Mouse (Mus musculus) intestine, embryonic 16.5 days (tissue): ENCODE measurements around the gene Pitpnm2. TPM values are rescaled to one million over a fixed set of nuclear protein-coding genes. Genes with fewer than 3 reads are reported as not detected.

Source experiments
- ATAC-seq: fragments of 200-750 bp; cut with Nextera tagmentation; 2 replicates; pipeline ENCODE4 v1.8.0; 2017; ENCODE audit warnings: moderate TSS enrichment, moderate library complexity
- H3K27ac ChIP-seq: fragments of 300-500 bp; sonication (generic); 2 replicates; pipeline ENCODE4 v1.5.1; 2014; ENCODE audit warnings: mild to moderate bottlenecking, low read length
- H3K27me3 ChIP-seq: fragments of 300-500 bp; sonication (generic); replicated peaks from 2 replicates; pipeline ENCODE4 v1.6.1; 2014; ENCODE audit warnings: low read length, control low read depth, mixed read lengths; ENCODE audit not compliant: control insufficient read depth, insufficient read depth
- H3K36me3 ChIP-seq: fragments of 300-500 bp; sonication (generic); 2 replicates; pipeline ENCODE4 v1.6.1; 2014; ENCODE audit warnings: low read length, control low read depth; ENCODE audit not compliant: control insufficient read depth, insufficient read depth
- H3K4me1 ChIP-seq: fragments of 300-500 bp; sonication (generic); 2 replicates; pipeline ENCODE4 v1.6.1; 2014; ENCODE audit warnings: low read length, control low read depth, mixed read lengths; ENCODE audit not compliant: control insufficient read depth, insufficient read depth
- H3K4me2 ChIP-seq: fragments of 300-500 bp; sonication (generic); 2 replicates; pipeline ENCODE4 v1.6.1; 2014; ENCODE audit warnings: low read depth, low read length, control low read depth
- H3K4me3 ChIP-seq: fragments of 300-500 bp; sonication (generic); 2 replicates; pipeline ENCODE4 v1.5.1; 2014; ENCODE audit warnings: mild to moderate bottlenecking, low read length
- H3K9ac ChIP-seq: fragments of 300-500 bp; sonication (generic); 2 replicates; pipeline ENCODE4 v1.6.1; 2014; ENCODE audit warnings: low read depth, low read length
- H3K9me3 ChIP-seq: fragments of 300-500 bp; sonication (generic); 2 replicates; pipeline ENCODE4 v1.6.1; 2016; ENCODE audit warnings: low read length, control low read depth; ENCODE audit not compliant: control insufficient read depth
- WGBS: fragments of 180-500 bp; shearing (Covaris S2); extraction: QIAGEN DNeasy Blood & Tissue Kit; methylation state at CpG from one replicate; pipeline ENCODE4 v1.1.7; 2014; 5-methylcytosine and 5-hydroxymethylcytosine counted together
- polyA plus RNA-seq: library from polyadenylated mRNA; unstranded; fragments of >200 nt; fragmentation: Nextera tagmentation; extraction: Ambion mirVana; gene quantifications from 2 replicates; pipeline ENCODE4 v1.2.1, GENCODE M21; 2015

The Pitpnm2 gene
- polyA plus RNA-seq, 1 experiment from 2014 or later = 1.8 TPM

- no peak overlapping the region for H3K4me2 ChIP-seq
- no peak overlapping the region for H3K9ac ChIP-seq
- H3K9me3 ChIP-seq = no peaks in the 10 kb centered on the region
- H3K36me3 ChIP-seq = no peaks in the 10 kb centered on the region; the same call in 1 of the 2 replicates
- H3K4me1 ChIP-seq = 0 out of 2 replicates have a peak, but pooled peaks cover 4% of the 10 kb centered on the region
- WGBS = 93% methylated on average over 13 of the region's 13 CpGs
- no peak overlapping the region for H3K27ac ChIP-seq
- no peak overlapping the region for H3K4me3 ChIP-seq
- ATAC-seq = no peak
- no peaks in the 10 kb centered on the region for H3K27me3 ChIP-seq
These were observed 3.2 kb upstream of the Pitpnm2 start for GRCm38 (mm10) chr5:124252580-124253320.

DNA sequence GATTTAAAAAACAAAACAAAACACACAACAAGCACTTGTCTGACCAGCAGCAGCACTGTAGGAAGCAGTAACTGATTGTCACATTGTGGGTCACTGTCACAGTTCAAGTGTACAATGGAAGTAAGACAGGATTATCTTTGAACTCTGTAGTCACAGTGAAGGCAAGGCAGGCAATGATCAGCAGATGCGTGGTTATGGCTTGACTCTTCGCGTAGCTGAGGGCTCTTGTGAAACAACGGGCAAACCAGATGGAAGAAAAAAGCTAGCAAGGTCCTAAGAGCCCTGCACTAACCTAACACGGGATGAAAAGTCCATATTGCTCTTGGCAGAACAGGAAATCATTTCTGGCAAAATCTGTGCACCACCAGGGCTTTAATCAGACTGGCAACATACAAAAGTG is 1.5 kb upstream of the Pitpnm2 start:
- no peak for ATAC-seq
- no peaks in the 10 kb centered on the region for H3K27me3 ChIP-seq
- 83% methylated on average over 5 of the region's 5 CpGs for WGBS
- H3K27ac ChIP-seq = no peak overlapping the region
- H3K4me1 ChIP-seq = 0 out of 2 replicates have a peak, but pooled peaks cover 7% of the 10 kb centered on the region
- no peak overlapping the region for H3K4me2 ChIP-seq
- H3K9me3 ChIP-seq = no peaks in the 10 kb centered on the region
- H3K9ac ChIP-seq = no peak overlapping the region
- no peak overlapping the region for H3K4me3 ChIP-seq
- no peaks in the 10 kb centered on the region; the same call in 1 of the 2 replicates for H3K36me3 ChIP-seq

DNA sequence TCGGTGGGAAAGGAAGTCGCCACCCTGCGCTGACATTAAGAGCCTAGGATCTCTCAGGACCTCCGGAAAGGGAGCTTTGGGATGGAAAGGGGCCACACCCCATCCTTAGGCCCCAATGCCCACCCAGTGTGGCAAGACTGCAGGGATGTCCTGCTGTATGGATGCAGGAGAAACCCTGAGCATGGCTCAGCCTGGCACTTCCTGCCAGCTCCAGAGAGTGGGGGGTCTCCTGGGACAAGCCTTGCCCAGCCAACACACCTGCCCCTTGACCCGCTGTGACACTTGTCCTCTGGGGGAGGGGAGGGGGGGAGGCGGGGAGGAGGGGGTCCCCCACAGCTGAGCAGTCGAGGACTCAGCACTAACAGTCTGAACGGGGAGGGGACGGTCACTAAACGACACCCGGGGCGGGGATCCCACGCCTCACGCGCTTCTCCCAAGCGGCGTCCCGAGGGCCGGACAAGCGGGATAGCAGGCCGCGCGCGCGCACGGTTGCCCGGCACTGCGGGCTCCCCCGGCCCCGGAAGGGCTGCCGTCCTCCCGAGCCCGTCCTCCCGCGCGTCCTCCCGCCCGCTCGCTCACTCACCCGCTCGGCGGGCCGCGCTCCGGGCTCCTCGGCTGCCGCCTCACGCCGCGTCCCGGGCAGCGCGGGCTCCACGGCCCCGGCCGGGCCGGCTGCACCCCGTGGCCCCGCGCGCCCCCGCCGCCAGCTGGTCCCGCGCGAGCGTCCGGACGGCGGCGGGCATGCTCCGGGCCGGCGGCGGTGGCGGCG is 531 bp downstream of the Pitpnm2 start:
- 2% methylated on average over 56 of the region's 77 CpGs for WGBS
- peak; percentile 73 for ATAC-seq
- peak overlapping the region; percentile 69 for H3K27ac ChIP-seq
- H3K27me3 ChIP-seq = no peaks in the 10 kb centered on the region
- H3K9me3 ChIP-seq = no peaks in the 10 kb centered on the region
- H3K4me1 ChIP-seq = 0 out of 2 replicates have a peak, but pooled peaks cover 7% of the 10 kb centered on the region
- H3K9ac ChIP-seq = peak overlapping the region; percentile 82
- no peaks in the 10 kb centered on the region; the same call in 1 of the 2 replicates for H3K36me3 ChIP-seq
- peak overlapping the region; percentile 75 for H3K4me3 ChIP-seq
- peak overlapping the region; percentile 85 for H3K4me2 ChIP-seq

DNA sequence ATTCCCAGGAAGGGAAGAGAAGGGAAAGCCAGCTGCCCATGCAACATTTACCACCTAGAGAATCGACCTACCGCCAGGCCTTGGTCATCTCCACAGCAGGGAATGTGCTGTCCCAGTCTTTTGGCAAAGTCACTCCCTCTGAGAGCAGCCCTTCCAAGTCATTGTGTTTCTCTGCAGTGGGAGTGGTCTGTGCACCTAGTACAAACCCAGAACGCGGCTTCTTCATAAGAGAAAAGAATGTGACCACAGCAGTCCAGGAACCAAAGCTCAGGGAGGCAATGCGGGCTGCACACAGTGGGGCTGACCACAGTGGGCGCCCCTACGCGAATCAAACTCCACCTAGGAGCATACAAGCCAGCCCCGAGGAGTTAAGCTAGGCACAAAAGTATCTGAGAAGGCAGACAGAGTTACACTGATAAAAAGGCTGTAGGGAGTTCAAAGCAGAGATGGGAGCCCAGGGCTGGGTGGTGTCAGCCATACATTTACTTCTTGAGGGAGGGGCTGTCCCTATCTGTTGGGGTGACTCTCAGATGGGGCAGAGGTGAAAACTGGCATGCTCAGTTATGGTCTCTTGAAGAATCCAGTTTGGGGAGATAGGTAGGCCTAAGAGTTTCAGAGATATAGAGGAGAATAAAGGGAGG is 1.5 kb downstream of the Pitpnm2 start:
- 44% methylated on average over 9 of the region's 9 CpGs for WGBS
- ATAC-seq = no peak
- Histone ChIP-seq H3K27ac (no peak overlapping the region), H3K27me3 (no peaks in the 10 kb centered on the region), H3K36me3 (no peaks in the 10 kb centered on the region), H3K4me3 (peak overlapping the region; percentile 75), H3K9me3 (no peaks in the 10 kb centered on the region), H3K4me1 (0 out of 2 replicates have a peak, but pooled peaks cover 7% of the 10 kb centered on the region), H3K4me2 (peak overlapping the region; percentile 85), H3K9ac (peak overlapping the region; percentile 82; the same call in 1 of the 2 replicates)

DNA sequence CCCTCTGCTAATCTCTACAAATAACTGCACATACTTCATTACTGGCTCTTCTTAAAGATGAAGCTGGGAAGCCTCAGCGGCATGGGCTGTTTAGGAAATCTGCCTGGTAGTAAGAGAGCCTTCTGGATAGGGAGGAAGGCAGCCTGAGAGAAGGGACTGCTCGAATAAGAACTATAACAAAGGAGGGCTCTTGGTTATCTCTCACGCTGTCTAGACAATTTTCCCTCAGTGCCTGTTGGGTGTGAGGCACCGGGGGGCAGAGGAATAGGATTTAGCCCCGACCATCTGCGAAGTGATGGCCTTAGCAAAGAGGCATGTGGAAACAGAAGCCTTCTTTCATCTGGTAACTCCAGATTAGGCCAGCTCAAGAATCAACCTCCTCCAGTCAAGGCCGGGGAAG is 2.3 kb downstream of the Pitpnm2 start:
- Histone ChIP-seq H3K9ac (no peak overlapping the region), H3K4me3 (no peak overlapping the region), H3K9me3 (no peaks in the 10 kb centered on the region), H3K27ac (no peak overlapping the region), H3K36me3 (no peaks in the 10 kb centered on the region), H3K4me2 (no peak overlapping the region), H3K27me3 (no peaks in the 10 kb centered on the region), H3K4me1 (peaks cover 7% of the 10 kb centered on the region; the same call in 1 of the 2 replicates)
- no peak for ATAC-seq
- 49% methylated on average over 7 of the region's 7 CpGs for WGBS

- H3K36me3 ChIP-seq = no peaks in the 10 kb centered on the region
- WGBS = 89% methylated on average over 7 of the region's 7 CpGs
- no peak for ATAC-seq
These were observed 4.7 kb downstream of the Pitpnm2 start for GRCm38 (mm10) chr5:124244885-124245284.

GRCm38 (mm10) chr5:124244449-124244848 is 5.1 kb downstream of the Pitpnm2 start:
- no peak for ATAC-seq
- Histone ChIP-seq H3K4me1 (peaks cover 18% of the 10 kb centered on the region), H3K36me3 (no peaks in the 10 kb centered on the region), H3K27ac (no peak overlapping the region), H3K9me3 (no peaks in the 10 kb centered on the region), H3K27me3 (no peaks in the 10 kb centered on the region), H3K9ac (no peak overlapping the region), H3K4me3 (no peak overlapping the region), H3K4me2 (no peak overlapping the region)
- 92% methylated on average over 8 of the region's 8 CpGs for WGBS

More at GRCm38 (mm10) chr5:124244885-124245284, 4.7 kb downstream of the Pitpnm2 start:
- no peak overlapping the region for H3K4me2 ChIP-seq
- H3K9me3 ChIP-seq = no peaks in the 10 kb centered on the region
- no peak overlapping the region for H3K4me3 ChIP-seq
- peaks cover 18% of the 10 kb centered on the region for H3K4me1 ChIP-seq
- no peak overlapping the region for H3K27ac ChIP-seq
- H3K27me3 ChIP-seq = no peaks in the 10 kb centered on the region
- H3K9ac ChIP-seq = no peak overlapping the region

DNA sequence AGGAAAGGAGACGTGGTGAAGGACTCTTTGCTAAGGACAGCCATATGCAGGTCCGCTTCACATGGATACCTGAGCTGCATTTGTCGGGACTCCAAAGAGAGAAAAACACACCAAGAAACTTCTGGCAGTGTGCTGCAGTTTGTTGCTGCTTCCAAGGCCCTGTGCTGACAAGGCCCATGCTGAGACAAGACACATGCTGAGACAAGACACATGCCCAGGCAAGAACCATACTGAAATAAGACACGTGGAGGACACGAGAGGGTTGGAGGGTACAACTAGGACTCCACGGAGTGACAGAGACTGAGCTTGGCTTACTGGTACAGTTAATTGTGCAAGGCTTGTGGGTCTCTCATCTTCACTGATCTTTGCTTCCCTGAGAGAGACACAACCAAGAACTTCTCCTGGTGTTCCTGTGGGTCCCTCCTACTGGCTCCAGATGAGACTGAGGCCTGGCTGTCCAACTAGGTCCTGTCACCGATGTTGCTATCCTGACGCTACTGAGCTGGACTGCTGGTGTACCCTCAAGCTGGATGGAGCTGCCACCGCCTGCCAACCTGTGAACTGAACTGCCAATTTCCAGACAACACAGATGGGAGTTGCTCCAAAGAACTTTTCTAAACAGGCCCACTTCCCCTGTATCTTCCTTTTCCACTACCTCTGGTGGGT is 6.2 kb downstream of the Pitpnm2 start:
- peaks cover 14% of the 10 kb centered on the region for H3K4me1 ChIP-seq
- H3K27me3 ChIP-seq = no peaks in the 10 kb centered on the region
- no peak overlapping the region for H3K27ac ChIP-seq
- ATAC-seq = no peak
- no peaks in the 10 kb centered on the region for H3K36me3 ChIP-seq
- no peak overlapping the region for H3K4me2 ChIP-seq
- H3K9me3 ChIP-seq = no peaks in the 10 kb centered on the region
- WGBS = 90% methylated on average over 9 of the region's 9 CpGs
- no peak overlapping the region for H3K4me3 ChIP-seq
- H3K9ac ChIP-seq = no peak overlapping the region
